Mouse (Mus musculus): ENCODE results near the gene Acin1. TPM values are rescaled to one million over a fixed set of nuclear protein-coding genes. Genes with fewer than 3 reads are reported as not detected.

Acin1 gene
- polyA plus RNA-seq, 1 experiment, result 62.6 TPM

Other genes starting within 250 kb of the Acin1 start
- gene Lrp10, start 222.8 kb downstream of the Acin1 start, polyA plus RNA-seq (2012; rRNA removed), result 192 and 196 TPM in 2 replicates
- gene Rem2, start 210.8 kb downstream of the Acin1 start, polyA plus RNA-seq (2012; rRNA removed), result 0.07 and 0.19 TPM in 2 replicates
- gene Prmt5, start 169.4 kb downstream of the Acin1 start, polyA plus RNA-seq (2012; rRNA removed), result 26.1 and 31.1 TPM in 2 replicates
- gene Haus4, start 132.3 kb downstream of the Acin1 start, polyA plus RNA-seq (2012; rRNA removed), result 17.0 and 18.3 TPM in 2 replicates
- gene Ajuba, start 109.4 kb downstream of the Acin1 start, polyA plus RNA-seq (2012; rRNA removed), result 3.4 and 3.5 TPM in 2 replicates
- gene 4931414P19Rik, start 80.9 kb downstream of the Acin1 start, polyA plus RNA-seq (2012; rRNA removed), result 5.5 and 6.9 TPM in 2 replicates
- gene Psmb5, start 68.9 kb downstream of the Acin1 start, polyA plus RNA-seq (2012; rRNA removed), result 182 and 183 TPM in 2 replicates
- gene Psmb11, start 65.5 kb downstream of the Acin1 start, polyA plus RNA-seq (2012; rRNA removed), result not detected in 2 replicates
- gene Gm17606, start 46.0 kb downstream of the Acin1 start, polyA plus RNA-seq (2012; rRNA removed), result not detected in 2 replicates
- 3.2 and 4.4 TPM in 2 replicates for gene Cdh24, start 45.6 kb downstream of the Acin1 start, polyA plus RNA-seq (2012; rRNA removed)
- 59.2 and 60.6 TPM in 2 replicates for gene 1700123O20Rik, start 715 bp downstream of the Acin1 start, polyA plus RNA-seq (2012; rRNA removed)
- gene Gm29776, start 11.9 kb upstream of the Acin1 start, polyA plus RNA-seq (2012; rRNA removed), result 0.05 TPM in 1 of 2 replicates, not detected in the other
- gene Cebpe, start 25.2 kb upstream of the Acin1 start, polyA plus RNA-seq (2012; rRNA removed), result 0.35 and 1.3 TPM in 2 replicates
- 36.1 and 135 TPM in 2 replicates for gene Slc7a8, start 95.0 kb upstream of the Acin1 start, polyA plus RNA-seq (2012; rRNA removed)
- gene Rnf212b, start 127.2 kb upstream of the Acin1 start, polyA plus RNA-seq (2012; rRNA removed), result not detected in 2 replicates
- gene Homez, start 184.0 kb upstream of the Acin1 start, polyA plus RNA-seq (2012; rRNA removed), result 2.5 and 3.4 TPM in 2 replicates
- gene Ppp1r3e, start 190.6 kb upstream of the Acin1 start, polyA plus RNA-seq (2012; rRNA removed), result 9.1 and 11.2 TPM in 2 replicates
- gene Bcl2l2, start 196.4 kb upstream of the Acin1 start, polyA plus RNA-seq (2012; rRNA removed), result 31.6 and 48.3 TPM in 2 replicates
- gene Gm20521, start 196.5 kb upstream of the Acin1 start, polyA plus RNA-seq (2012; rRNA removed), result 0.74 TPM in 1 of 2 replicates, not detected in the other
- gene Pabpn1, start 205.6 kb upstream of the Acin1 start, polyA plus RNA-seq (2012; rRNA removed), result 77.8 and 112 TPM in 2 replicates
- 11.3 and 11.7 TPM in 2 replicates for gene Slc22a17, start 226.2 kb upstream of the Acin1 start, polyA plus RNA-seq (2012; rRNA removed)
- gene Efs, start 239.2 kb upstream of the Acin1 start, polyA plus RNA-seq (2012; rRNA removed), result 3.0 and 3.5 TPM in 2 replicates
- 0.21 and 0.50 TPM in 2 replicates for gene Il25, start 245.8 kb upstream of the Acin1 start, polyA plus RNA-seq (2012; rRNA removed)
- 1.0 and 1.8 TPM in 2 replicates for gene Cmtm5, start 249.3 kb upstream of the Acin1 start, polyA plus RNA-seq (2012; rRNA removed)

All from large intestine, adult 2 months (tissue).